Mouse (Mus musculus): ENCODE results near the gene Lgals1. TPM values are rescaled to one million over a fixed set of nuclear protein-coding genes. Genes with fewer than 3 reads are reported as not detected.
A peak's percentile ranks its signal among the peaks of the same experiment; 100 is the strongest.

Lgals1 gene
- total RNA-seq, 2 experiments from 2014 or later, result 46.1 to 79.0 TPM

DNA sequence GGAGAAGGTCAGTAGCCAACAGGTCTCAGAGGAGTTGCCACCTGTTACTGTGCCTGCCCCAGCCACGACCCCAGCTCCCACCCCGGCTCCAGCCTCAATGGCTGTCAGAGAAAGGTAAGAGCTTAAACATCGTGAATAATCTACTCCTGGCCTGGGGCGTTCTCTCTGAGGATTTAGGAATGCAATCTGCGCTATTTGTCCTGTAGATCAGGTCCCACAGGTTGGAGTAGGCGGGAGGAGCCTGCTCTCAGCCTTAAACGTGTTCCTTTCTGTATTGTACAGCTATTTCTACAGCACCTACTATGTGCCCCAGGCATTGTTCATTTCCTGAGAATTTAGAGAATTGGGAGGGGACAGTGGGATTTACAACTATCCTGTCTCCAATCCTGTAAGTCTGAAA is 18.1 kb upstream of the Lgals1 start:
- no peak for ATAC-seq (replicated peaks; ENCODE audit: low FRiP score, poor library complexity, severe bottlenecking)

- no peak for ATAC-seq (replicated peaks; ENCODE audit: low FRiP score, poor library complexity, severe bottlenecking)
These were observed 17.5 kb upstream of the Lgals1 start for GRCm38 (mm10) chr15:78908982-78909381.

GRCm38 (mm10) chr15:78912040-78912439 is 14.5 kb upstream of the Lgals1 start:
- ATAC-seq (replicated peaks; ENCODE audit: low FRiP score, poor library complexity, severe bottlenecking), result no peak

- ATAC-seq (replicated peaks; ENCODE audit: low FRiP score, poor library complexity, severe bottlenecking), result peak; percentile 85
These were observed 12.9 kb upstream of the Lgals1 start, which contains the start of gene Pdxp for GRCm38 (mm10) chr15:78913632-78914090. Pdxp (plus strand) TSS chr15:78913919.

GRCm38 (mm10) chr15:78914091-78914822 is 12.3 kb upstream of the Lgals1 start:
- no peak for ATAC-seq (replicated peaks; ENCODE audit: low FRiP score, poor library complexity, severe bottlenecking)

GRCm38 (mm10) chr15:78914823-78915659 is 11.5 kb upstream of the Lgals1 start:
- no peak for ATAC-seq (replicated peaks; ENCODE audit: low FRiP score, poor library complexity, severe bottlenecking)

DNA sequence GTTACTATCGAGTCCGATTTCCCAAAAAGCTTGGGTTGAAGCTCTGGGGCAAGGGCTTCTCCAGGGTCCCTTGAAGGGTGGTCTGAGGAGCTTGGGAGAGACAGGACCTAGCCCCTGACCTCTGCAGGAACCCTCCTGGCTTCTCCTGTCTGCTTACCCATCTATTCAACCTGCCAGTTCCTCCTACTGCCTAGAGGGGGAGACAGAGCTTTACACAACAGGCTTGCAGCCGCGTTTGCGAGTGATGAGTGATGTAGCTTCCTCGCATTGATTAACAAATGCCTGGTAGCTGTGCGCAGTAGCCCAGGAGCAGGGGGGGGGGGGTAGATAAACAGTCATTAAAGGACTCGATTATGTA is 10.9 kb upstream of the Lgals1 start:
- peak; percentile 69 for ATAC-seq (replicated peaks; ENCODE audit: low FRiP score, poor library complexity, severe bottlenecking)

DNA sequence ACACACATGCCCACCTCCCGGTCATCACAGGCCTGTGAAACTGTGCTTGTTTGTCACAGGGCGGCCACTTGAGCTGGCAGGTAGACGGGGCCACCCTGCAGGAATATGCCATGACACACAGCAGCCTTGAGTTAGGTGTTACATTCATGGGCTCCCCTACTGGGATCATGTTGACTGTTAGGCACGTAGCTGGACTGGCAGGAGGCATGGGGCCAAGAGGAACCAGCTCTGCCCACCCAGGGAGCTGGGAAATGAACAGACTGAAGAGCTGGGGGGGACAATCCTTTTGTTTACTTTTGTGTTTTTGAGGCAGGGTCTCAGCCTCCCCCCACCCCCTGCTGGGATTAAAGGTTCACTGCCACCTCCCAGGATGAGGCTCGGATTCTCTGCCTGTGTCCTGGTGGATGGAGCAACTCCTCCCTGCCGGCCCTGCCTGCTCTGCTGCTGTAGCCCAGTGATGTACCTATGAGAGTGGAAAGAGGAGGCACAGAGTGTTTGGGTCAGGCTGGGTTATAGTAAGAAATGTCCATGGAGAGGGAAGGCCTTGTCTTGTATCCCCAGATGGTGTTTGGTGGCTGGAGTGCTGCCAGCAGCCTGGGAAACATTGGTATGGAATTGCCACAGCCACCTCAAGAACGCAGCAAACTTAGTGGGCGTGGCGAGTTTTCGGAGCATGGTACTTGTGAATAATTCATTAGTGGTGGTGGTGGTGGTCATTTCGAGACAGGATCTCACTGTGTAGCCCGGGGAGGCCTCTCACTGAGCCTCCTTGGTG is 10.3 kb upstream of the Lgals1 start:
- no peak for ATAC-seq (replicated peaks; ENCODE audit: low FRiP score, poor library complexity, severe bottlenecking)

DNA sequence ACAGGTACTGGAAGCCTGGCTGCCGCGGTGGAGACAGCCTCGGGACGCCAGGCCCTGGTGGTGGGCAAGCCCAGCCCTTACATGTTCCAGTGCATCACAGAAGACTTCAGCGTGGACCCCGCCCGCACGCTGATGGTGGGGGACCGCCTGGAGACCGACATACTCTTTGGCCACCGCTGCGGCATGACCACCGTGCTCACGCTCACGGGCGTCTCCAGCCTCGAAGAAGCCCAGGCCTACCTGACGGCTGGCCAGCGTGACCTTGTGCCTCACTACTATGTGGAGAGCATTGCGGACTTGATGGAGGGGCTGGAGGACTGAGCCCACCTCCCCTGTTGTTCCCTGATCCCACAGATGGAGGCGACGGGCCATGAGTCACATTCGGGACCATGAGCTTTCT is 8.4 kb upstream of the Lgals1 start:
- ATAC-seq (replicated peaks; ENCODE audit: low FRiP score, poor library complexity, severe bottlenecking), result no peak

- ATAC-seq (replicated peaks; ENCODE audit: low FRiP score, poor library complexity, severe bottlenecking), result no peak
These were observed 6.6 kb upstream of the Lgals1 start for GRCm38 (mm10) chr15:78919914-78920313.

DNA sequence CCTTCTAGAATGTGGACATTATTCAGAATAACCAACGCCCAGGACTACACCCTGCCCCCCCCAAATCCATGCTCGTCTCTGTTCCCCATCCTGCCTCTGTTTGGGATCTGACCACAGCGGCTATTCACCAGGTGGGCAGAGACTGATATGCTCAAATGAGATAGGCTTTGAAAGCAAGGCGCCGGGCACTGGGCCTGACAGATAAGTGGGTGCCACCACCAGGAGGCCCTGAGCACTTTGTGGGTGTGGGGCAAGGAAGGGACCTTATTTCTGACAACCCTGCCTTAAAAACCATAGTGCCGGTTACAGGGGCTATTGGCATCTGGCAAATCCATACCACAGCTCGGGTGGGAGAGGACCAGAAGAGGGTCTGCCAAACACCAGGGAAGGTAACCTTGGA is 3.8 kb upstream of the Lgals1 start:
- peak; percentile 86 for ATAC-seq (replicated peaks; ENCODE audit: low FRiP score, poor library complexity, severe bottlenecking)

GRCm38 (mm10) chr15:78923585-78923984 is 2.9 kb upstream of the Lgals1 start:
- peak; percentile 55 for ATAC-seq (replicated peaks; ENCODE audit: low FRiP score, poor library complexity, severe bottlenecking)

DNA sequence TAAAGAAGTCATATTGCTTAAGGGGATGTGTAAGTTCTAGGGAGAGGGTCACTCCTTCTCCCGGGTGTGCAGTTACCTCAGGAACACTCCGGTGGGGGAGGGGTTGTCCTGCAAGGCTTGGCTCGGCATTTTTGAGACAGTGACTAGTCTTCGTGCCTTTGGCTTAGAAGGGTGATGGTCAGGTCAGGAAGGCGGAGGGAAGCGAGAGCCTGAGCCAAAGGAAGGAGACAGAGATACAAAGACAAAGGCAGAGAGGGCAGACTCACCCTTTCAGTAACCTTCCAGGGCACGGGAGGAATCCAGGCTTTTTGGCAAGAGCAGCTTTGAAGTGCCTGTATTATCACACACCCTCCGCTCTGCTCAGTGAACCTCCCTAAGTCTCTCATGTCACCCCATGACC is 1.4 kb upstream of the Lgals1 start:
- no peak for ATAC-seq (replicated peaks; ENCODE audit: low FRiP score, poor library complexity, severe bottlenecking)

DNA sequence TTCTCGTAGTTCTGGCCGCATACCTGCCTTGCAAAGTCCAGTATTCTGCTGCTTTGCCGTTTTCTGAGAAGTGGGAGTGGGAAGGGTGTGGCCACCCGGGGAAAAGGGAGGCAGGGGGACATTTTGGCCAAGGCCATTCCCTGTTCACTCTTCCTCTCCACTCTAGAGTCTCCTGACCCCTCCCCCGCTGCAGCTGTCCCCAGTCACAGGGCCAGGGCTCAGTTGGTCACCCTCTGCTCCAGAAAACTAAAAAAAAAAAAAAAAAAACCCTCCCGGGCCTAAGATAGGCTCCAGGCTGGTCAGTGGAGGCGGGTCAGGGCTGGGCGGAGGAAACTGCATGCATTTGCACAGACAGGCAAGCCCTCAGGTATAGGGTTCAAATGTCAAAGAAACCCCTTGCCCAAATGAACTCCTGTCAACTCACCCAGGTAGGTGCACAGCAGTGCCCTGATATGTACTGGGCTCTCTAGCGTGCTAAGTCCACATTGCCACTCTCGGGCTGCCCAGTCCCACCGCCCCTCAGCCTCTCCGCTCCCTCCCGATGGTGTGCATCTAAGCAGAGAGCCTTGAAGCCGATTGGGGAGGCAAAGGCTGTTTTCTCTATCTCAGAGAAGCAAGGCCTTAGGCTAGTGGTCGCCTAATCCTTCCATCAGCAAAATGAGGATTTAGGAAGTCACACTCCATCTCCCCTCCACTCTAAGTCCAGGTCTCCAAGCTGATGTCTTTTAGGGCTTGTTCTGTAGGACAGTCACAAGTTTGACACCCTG is 679 bp downstream of the Lgals1 start:
- ATAC-seq (replicated peaks; ENCODE audit: low FRiP score, poor library complexity, severe bottlenecking), result no peak

- no peak for ATAC-seq (replicated peaks; ENCODE audit: low FRiP score, poor library complexity, severe bottlenecking)
These were observed 1.4 kb downstream of the Lgals1 start for GRCm38 (mm10) chr15:78927788-78928457.

DNA sequence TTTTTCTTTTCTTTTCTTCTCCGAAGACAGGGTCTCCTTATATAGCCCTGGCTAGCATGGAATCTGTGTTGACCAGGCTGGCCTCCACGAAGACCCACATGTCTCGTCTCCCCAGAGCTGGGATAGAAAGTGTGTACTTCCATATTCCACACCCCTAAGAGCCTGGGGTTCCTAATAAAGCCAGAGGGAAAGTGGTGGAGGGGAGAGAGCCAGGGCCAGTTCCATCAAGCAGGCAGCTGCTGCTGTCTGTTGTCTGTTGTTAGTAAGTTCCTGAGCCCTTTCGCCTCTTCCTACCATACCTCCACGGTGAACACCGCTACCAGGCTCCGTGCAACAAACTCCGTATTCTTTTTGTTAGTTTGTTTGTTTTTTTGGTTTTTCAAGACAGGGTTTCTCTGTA is 2.0 kb downstream of the Lgals1 start:
- ATAC-seq (replicated peaks; ENCODE audit: low FRiP score, poor library complexity, severe bottlenecking), result no peak

GRCm38 (mm10) chr15:78930192-78930706 is 3.7 kb downstream of the Lgals1 start:
- ATAC-seq (replicated peaks; ENCODE audit: low FRiP score, poor library complexity, severe bottlenecking), result no peak

DNA sequence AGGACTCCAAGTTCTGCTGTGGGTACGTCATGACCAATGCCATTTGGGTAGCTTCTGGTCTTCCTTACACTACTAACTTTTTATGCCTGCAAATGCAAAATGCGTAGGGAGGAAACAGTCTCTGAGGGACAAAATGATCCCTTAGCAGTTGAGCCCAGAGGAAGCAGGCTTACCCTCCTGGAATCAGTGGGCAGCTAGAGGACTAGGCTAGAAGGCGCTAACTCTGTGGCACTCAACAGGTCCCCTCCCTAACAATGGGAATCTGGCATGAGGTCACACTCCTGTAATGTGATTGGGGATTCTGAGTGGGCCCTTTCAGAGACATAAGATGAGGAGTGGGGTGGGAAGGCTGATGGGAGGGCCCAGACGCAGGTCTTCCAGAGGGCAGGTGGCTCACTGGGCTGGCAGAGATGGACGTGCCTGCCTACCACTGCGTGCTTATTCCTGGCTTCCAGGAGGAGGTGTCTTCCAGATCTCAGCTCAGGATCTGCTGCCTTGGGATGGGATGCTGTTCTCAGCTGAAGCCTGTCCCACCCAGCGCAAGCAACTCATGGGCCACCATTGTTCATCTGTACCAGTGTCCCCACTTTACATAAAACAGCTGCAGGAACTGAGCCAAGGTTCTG is 4.4 kb downstream of the Lgals1 start:
- ATAC-seq (replicated peaks; ENCODE audit: low FRiP score, poor library complexity, severe bottlenecking), result no peak
